Mouse (Mus musculus) forebrain, embryonic 12.5 days (tissue): Measurements from ENCODE around the gene Stxbp1. TPM values are rescaled to one million over a fixed set of nuclear protein-coding genes. Genes with fewer than 3 reads are reported as not detected.

Source experiments
- ATAC-seq: fragments of 200-750 bp; cut with Nextera tagmentation; 2 replicates; pipeline ENCODE4 v1.8.0; 2017; ENCODE audit warnings: moderate TSS enrichment; ENCODE audit not compliant: low FRiP score
- H3K27ac ChIP-seq: fragments of 300-500 bp; sonication (generic); 2 replicates; pipeline ENCODE4 v1.5.1; 2016; ENCODE audit warnings: mild to moderate bottlenecking
- H3K27me3 ChIP-seq: fragments of 300-500 bp; sonication (generic); 2 replicates; pipeline ENCODE4 v1.6.1; 2016; ENCODE audit warnings: mild to moderate bottlenecking
- H3K36me3 ChIP-seq: fragments of 300-500 bp; sonication (generic); replicated peaks from 2 replicates; pipeline ENCODE4 v1.6.1; 2016; ENCODE audit warnings: mild to moderate bottlenecking
- H3K4me1 ChIP-seq: fragments of 300-500 bp; sonication (generic); 2 replicates; pipeline ENCODE4 v1.6.1; 2016
- H3K4me2 ChIP-seq: fragments of 300-500 bp; sonication (generic); 2 replicates; pipeline ENCODE4 v1.6.1; 2016; ENCODE audit warnings: mild to moderate bottlenecking, moderate library complexity
- H3K4me3 ChIP-seq: fragments of 300-500 bp; sonication (generic); replicated peaks from 2 replicates; pipeline ENCODE4 v1.5.1; 2016; ENCODE audit warnings: mild to moderate bottlenecking
- H3K9ac ChIP-seq: fragments of 300-500 bp; sonication (generic); 2 replicates; pipeline ENCODE4 v1.6.1; 2016; ENCODE audit warnings: mild to moderate bottlenecking
- H3K9me3 ChIP-seq: fragments of 300-500 bp; sonication (generic); 2 replicates; pipeline ENCODE4 v1.6.1; 2016
- WGBS: fragments of 180-500 bp; shearing (Covaris S2); methylation state at CpG from one replicate; pipeline ENCODE4 v1.1.7; 2016; 5-methylcytosine and 5-hydroxymethylcytosine counted together
- polyA plus RNA-seq: library from polyadenylated mRNA; unstranded; fragments of >200 nt; fragmentation: Nextera tagmentation; extraction: Ambion mirVana; gene quantifications from 2 replicates; pipeline ENCODE4 v1.2.1, GENCODE M21; 2016

Stxbp1 gene
- 68.5 and 73.5 TPM in 2 replicates for polyA plus RNA-seq

DNA sequence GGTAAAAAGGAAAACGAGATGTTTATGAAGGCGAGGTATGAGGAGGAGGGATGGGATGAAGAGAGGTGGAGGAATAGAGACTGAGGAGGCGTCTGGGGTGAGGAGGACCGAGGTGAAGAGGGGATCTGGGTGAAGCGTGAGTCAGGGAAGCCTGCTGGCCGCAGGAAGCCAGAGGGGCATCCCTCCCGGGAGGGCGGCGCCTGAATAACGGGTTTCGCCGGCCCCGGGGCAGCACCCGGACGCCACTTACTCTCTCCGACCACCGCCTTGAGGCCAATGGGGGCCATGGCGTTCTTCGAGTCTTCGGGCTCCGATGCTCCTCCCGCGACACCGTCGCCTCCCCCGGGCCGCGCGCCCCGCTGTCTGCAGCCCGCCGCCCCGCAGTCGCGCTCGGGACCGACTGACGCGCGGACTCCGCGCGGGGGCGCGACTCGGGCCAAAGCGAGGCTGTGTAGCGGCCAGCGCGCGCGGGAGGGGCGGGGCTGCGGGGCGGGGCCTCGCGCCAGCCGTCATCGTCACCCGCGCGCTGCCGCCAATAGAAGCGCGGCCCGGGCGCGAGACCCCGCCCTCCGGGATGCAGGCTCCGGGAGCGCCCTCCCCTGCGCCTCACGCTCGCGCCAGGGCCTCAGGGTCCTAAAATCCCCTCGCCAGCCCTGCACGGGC lies at the start of gene Stxbp1:
Gene Stxbp1 (minus strand): TSS at position 441 of the 663 bp plus-strand sequence.
- H3K27me3 ChIP-seq: peaks cover 13% of the 10 kb centered on the region
- no peaks in the 10 kb centered on the region for H3K36me3 ChIP-seq
- ATAC-seq: peak; percentile 95
- peak within 1 kb of the TSS; percentile 85 for H3K9ac ChIP-seq
- peaks cover 12% of the 10 kb centered on the region for H3K4me1 ChIP-seq
- 0% methylated on average over 64 of the region's 78 CpGs for WGBS
- H3K27ac ChIP-seq: peak within 1 kb of the TSS; percentile 81
- peak within 1 kb of the TSS; percentile 95 for H3K4me2 ChIP-seq
- H3K9me3 ChIP-seq: no peaks in the 10 kb centered on the region
- peak within 1 kb of the TSS; percentile 81 for H3K4me3 ChIP-seq

DNA sequence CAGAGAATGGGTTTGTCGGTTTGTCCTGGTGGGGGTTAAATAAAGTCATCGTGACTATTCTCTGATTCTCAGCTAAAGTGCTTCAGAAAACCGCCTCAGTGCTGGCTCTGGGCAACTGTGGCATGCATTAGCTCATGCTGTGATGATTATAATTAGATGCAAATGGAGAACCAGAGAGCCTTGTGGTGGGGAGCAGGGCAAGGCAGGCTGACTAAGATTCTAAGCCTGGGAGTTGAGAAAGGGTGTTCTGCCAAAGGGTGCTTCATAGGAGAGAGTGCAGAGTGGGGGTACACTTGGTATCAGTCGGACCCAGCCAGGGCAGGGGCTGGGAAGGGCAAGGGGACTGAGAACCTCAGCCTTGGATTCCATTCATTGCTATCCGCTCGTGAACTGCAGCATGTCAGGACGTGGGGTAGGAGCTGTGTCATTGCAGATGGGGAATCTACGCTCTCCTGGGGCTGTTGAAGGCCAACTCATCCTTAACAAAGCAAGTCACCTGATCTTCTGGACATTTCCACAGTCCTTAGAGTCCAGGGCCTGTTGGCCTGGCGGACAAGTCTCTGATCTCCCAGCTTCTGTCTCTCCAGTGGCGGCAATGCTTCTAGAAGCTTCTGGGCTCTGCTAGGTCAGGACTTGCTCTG lies 49.6 kb upstream of the Stxbp1 start:
- no peaks in the 10 kb centered on the region for H3K9me3 ChIP-seq
- no peaks in the 10 kb centered on the region for H3K36me3 ChIP-seq
- peaks cover 25% of the 10 kb centered on the region for H3K4me1 ChIP-seq
- peak; percentile 53; the same call in 1 of the 2 replicates for ATAC-seq
- no peaks in the 10 kb centered on the region for H3K27me3 ChIP-seq
- H3K27ac ChIP-seq: peak overlapping the region; percentile 14
- H3K4me3 ChIP-seq: no peak overlapping the region
- H3K9ac ChIP-seq: no peak overlapping the region
- WGBS: 52% methylated on average over 10 of the region's 10 CpGs
- H3K4me2 ChIP-seq: no peak overlapping the region

DNA sequence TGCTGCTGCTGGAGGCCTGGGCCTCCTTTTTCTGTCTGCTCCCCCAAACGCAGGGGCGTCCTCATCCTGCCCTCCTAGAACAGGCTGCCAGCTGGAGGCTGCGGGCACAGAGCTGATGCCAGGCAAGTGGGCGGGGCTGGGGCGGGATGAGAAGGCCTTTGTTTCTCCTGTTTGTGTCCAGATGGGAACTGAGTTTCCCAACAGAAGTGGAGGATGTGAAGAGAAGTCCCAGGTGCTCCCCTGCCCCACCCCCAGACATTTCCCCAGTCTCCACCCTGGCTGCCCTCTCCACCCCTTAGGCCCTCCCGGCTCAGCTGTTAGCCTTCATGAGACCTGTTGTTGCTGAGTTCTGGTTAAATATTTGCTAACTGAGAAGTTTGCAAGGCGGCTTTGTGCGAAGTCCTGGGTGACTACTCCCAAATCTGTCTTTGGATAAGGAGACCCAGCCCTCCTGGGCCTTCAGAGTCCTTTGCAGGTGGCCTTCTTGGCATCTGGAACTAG lies 48.6 kb upstream of the Stxbp1 start:
- Histone ChIP-seq H3K27ac (peak overlapping the region; percentile 14), H3K27me3 (no peaks in the 10 kb centered on the region), H3K36me3 (no peaks in the 10 kb centered on the region), H3K4me1 (peaks cover 25% of the 10 kb centered on the region), H3K4me2 (no peak overlapping the region), H3K4me3 (no peak overlapping the region), H3K9me3 (no peaks in the 10 kb centered on the region), H3K9ac (no peak overlapping the region)
- ATAC-seq: 0 out of 2 replicates have a peak, but pooled peaks have one; percentile 17
- WGBS: 44% methylated on average over 8 of the region's 8 CpGs

DNA sequence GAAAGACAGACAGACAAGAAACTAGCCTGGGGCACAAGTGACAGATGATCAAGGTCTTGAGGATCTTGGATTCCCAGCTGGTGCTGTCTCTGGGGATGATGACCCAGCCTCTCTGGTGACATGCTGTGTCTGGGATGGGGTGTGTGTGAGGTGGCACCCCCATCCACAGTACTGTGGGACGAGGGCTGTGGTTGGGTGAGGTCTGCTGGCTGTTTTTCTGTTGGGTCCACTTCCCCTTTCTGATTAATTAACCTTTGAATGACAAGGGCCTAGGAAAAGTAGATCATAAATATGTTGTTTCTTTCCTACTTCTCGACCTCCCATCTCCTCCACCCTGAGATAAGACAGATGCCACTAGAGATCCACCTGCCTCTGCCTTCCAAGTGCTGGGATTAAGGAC lies 47.1 kb upstream of the Stxbp1 start:
- no peak overlapping the region for H3K4me3 ChIP-seq
- WGBS: 87% methylated on average over 2 of the region's 2 CpGs
- ATAC-seq: no peak
- no peak overlapping the region for H3K4me2 ChIP-seq
- H3K9me3 ChIP-seq: no peaks in the 10 kb centered on the region
- H3K36me3 ChIP-seq: no peaks in the 10 kb centered on the region
- H3K4me1 ChIP-seq: peaks cover 25% of the 10 kb centered on the region
- no peak overlapping the region for H3K27ac ChIP-seq
- H3K9ac ChIP-seq: no peak overlapping the region
- no peaks in the 10 kb centered on the region for H3K27me3 ChIP-seq

DNA sequence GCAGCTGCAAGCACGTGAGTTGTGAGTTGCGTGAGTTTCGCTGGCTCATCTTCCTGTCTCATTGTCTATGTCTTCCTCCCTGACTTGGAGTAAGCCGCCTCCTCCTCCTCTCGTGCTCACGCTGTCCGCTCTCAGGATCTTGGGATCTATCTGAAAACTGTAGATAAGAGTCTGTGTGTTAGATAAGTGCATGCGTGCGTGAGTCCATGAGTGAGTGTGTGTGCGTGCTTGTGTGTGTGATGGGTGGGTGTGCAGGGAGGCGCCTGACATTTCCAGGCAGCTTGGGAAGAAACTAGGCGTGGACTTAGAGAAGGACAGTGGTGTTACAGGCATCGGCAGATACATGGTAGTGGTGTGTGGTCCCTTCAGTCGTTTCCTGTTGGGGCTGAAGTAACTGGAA lies 45.4 kb upstream of the Stxbp1 start:
- Histone ChIP-seq H3K27ac (no peak overlapping the region), H3K4me2 (no peak overlapping the region), H3K27me3 (no peaks in the 10 kb centered on the region), H3K4me3 (no peak overlapping the region), H3K4me1 (peaks cover 34% of the 10 kb centered on the region), H3K36me3 (no peaks in the 10 kb centered on the region), H3K9ac (no peak overlapping the region), H3K9me3 (no peaks in the 10 kb centered on the region)
- ATAC-seq: no peak
- WGBS: 92% methylated on average over 14 of the region's 14 CpGs

DNA sequence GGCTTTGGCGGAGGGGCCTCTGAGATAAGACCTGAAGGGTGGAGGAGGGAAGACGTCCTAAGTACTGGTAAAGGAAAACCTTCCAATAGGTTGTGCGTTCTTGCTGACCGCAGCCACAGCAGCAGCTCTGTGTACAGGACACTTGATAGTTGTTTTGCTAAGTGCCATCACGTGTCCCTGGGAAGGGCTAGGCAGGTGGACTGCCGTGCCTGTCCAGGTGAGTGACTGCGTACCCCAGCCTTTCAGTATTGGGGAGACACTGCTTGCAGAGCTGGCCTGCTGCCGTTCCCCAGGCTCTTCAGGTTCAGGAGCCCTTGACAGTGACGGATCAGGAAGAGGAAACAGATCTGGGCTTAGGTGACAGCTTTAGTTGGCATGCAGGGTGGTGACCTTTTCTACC lies 44.2 kb upstream of the Stxbp1 start:
- peaks cover 22% of the 10 kb centered on the region for H3K4me1 ChIP-seq
- no peaks in the 10 kb centered on the region for H3K36me3 ChIP-seq
- H3K4me3 ChIP-seq: no peak overlapping the region
- H3K27me3 ChIP-seq: no peaks in the 10 kb centered on the region
- no peaks in the 10 kb centered on the region for H3K9me3 ChIP-seq
- WGBS: 80% methylated on average over 9 of the region's 9 CpGs
- H3K27ac ChIP-seq: no peak overlapping the region
- ATAC-seq: no peak
- no peak overlapping the region for H3K4me2 ChIP-seq
- no peak overlapping the region for H3K9ac ChIP-seq

DNA sequence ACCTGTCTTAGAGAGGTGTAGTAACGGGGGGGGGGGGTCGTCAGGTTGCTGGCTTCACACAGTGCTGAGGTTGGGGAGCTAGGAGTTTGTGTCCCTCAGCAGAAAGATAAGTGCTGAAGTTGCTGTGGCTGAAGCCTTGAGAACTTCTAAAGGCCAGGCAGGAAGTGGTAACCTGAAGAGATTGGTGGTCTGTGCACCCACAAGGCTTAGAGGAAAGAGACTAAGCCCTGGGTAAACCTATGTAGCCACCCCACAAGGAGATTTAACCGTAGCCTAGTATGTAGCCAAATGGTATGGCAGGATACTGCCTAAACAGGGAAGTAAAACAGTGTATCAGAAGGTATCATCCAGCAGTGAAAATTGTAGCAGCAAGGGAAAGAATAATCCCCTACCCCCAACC lies 43.2 kb upstream of the Stxbp1 start:
- H3K4me1 ChIP-seq: peaks cover 12% of the 10 kb centered on the region
- no peak overlapping the region for H3K9ac ChIP-seq
- no peaks in the 10 kb centered on the region for H3K27me3 ChIP-seq
- H3K9me3 ChIP-seq: no peaks in the 10 kb centered on the region
- no peaks in the 10 kb centered on the region for H3K36me3 ChIP-seq
- H3K4me2 ChIP-seq: no peak overlapping the region
- H3K4me3 ChIP-seq: no peak overlapping the region
- no peak overlapping the region for H3K27ac ChIP-seq
- ATAC-seq: no peak
- 90% methylated on average over 3 of the region's 3 CpGs for WGBS

DNA sequence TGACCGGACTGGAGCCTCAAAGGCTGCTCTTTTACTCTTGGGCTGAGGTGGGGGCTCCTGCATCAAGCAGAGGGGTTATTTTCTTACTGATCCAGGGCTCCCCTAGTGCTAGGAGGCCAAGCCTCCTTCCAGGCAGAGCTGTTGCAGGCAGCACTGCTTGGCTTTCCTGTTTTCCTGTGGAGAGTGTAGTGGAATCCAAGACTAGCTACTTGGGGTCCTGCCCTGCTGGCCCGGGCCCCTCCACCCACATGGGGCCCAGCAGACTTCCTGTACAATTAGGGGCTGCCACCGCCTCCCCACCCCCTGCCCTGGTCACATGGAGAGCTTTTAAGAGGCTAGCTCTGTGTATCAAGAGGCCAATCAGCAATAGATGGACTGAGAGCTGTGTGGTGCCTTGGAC lies 41.5 kb upstream of the Stxbp1 start:
- H3K27ac ChIP-seq: 0 out of 2 replicates have a peak overlapping the region, but pooled peaks have one; percentile 59
- no peak overlapping the region for H3K9ac ChIP-seq
- no peak overlapping the region for H3K4me2 ChIP-seq
- H3K36me3 ChIP-seq: no peaks in the 10 kb centered on the region
- WGBS: 30% methylated on average over 3 of the region's 3 CpGs
- no peak overlapping the region for H3K4me3 ChIP-seq
- no peaks in the 10 kb centered on the region for H3K27me3 ChIP-seq
- no peaks in the 10 kb centered on the region for H3K9me3 ChIP-seq
- ATAC-seq: no peak
- H3K4me1 ChIP-seq: peaks cover 10% of the 10 kb centered on the region

DNA sequence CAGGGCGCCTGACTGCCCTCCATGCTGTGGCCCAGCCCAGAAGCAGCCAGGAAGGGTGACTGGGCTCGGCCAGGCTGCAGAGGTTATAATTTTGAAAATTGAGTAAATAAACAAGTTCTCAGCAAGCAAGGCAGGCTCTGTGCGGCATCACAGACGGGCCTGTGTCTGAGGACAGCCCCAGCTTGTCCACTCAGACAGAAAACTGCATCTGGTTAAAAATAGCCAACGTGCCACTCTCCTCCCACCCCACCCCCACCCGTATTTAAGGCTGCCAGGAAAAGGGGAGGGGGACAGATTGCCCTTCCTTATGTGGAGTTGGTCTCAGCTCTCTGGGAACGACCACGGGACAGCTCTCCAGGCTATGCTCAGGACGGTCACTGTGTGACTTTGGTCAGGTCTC lies 41.0 kb upstream of the Stxbp1 start:
- 0 out of 2 replicates have a peak, but pooled peaks have one; percentile 11 for ATAC-seq
- Histone ChIP-seq H3K4me1 (peaks cover 10% of the 10 kb centered on the region), H3K9me3 (no peaks in the 10 kb centered on the region), H3K27ac (0 out of 2 replicates have a peak overlapping the region, but pooled peaks have one; percentile 37), H3K4me2 (no peak overlapping the region), H3K27me3 (no peaks in the 10 kb centered on the region), H3K4me3 (no peak overlapping the region), H3K36me3 (no peaks in the 10 kb centered on the region), H3K9ac (0 out of 2 replicates have a peak overlapping the region, but pooled peaks have one; percentile 34)
- 37% methylated on average over 9 of the region's 9 CpGs for WGBS

DNA sequence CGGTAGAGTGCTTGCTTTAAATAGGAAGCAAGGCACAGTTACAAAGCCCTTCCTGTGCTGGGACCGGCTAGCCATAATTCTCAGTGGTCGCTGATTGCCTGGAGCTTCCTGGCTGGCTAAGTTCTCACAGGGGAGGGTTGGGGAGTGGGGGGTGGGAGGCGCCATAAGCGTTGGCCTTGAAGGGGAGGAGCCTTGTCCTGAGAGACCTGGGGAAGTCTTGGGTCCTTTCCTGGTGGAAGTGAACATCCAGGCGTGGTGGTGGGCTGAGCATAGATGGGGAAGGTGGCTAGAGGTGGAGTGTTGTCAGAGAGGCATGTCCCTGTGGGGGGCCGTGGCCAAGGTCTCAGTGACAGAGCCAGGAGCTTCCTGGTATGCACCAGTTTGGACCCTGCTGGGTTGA lies 37.7 kb upstream of the Stxbp1 start:
- Histone ChIP-seq H3K36me3 (no peaks in the 10 kb centered on the region), H3K4me1 (peaks cover 34% of the 10 kb centered on the region), H3K9ac (no peak overlapping the region), H3K9me3 (no peaks in the 10 kb centered on the region), H3K4me2 (no peak overlapping the region), H3K27me3 (no peaks in the 10 kb centered on the region), H3K27ac (peak overlapping the region; percentile 38; the same call in 1 of the 2 replicates), H3K4me3 (no peak overlapping the region)
- no peak for ATAC-seq
- WGBS: 42% methylated on average over 7 of the region's 7 CpGs

DNA sequence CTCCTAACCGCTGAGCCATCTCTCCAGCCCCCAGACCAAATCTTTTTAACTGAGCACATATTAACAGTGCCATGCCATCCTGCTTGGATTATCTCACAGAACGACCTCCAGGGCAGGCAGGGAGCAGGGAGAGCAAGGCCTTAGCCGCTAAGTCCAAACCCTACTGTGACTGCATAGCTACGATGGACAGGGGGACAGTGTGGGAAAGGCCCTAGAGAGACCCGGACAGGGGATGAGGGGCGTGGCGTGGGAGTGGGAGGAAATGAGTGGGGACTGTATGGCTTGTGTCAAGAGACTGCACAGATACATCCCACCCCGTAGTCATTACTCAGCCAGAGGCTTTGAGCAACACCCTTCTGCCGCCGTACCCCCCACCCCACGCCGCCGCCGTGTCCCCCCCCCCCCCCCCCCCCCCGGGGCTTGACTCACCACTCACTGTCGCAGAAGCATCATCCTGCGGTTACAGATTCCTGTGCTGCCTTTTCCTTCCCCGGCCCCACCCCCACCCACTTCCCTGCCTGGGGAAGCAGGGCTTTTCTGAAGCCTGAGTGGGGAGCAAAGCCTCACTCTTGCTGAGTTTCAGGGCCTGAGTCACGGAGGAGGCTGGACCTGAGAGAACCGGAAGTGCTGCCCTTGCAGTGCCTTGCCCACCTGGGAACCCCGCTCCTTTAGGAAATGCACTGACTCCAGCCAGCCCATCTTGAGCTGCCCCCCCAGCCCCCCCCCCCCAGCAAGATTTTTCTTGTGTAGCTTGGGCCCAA lies 35.4 kb upstream of the Stxbp1 start:
- Histone ChIP-seq H3K9me3 (no peaks in the 10 kb centered on the region), H3K36me3 (no peaks in the 10 kb centered on the region), H3K4me2 (no peak overlapping the region), H3K27ac (peak overlapping the region; percentile 50; the same call in 1 of the 2 replicates), H3K27me3 (peaks cover 3% of the 10 kb centered on the region; the same call in 1 of the 2 replicates), H3K9ac (0 out of 2 replicates have a peak overlapping the region, but pooled peaks have one; percentile 7), H3K4me1 (peaks cover 42% of the 10 kb centered on the region), H3K4me3 (no peak overlapping the region)
- no peak for ATAC-seq
- WGBS: 66% methylated on average over 11 of the region's 21 CpGs

DNA sequence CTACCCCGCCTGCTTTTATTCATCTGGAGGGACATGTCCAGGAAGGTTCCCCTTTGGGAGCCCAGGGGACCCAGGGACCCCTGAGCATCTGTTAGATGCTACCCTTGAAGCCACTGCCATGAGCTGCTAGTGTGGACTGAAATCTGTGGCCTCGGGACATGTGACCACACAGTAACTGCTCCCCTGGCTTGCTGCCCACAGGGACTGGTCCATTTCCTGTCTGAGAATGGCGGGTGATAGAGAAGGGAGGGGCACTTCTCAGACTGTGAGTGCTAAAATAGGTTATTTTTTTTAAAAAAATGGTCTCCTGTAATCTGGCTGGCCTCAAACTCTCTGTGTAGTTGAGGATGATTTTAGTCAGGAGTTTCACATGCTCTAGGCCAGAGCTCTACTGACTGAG lies 34.7 kb upstream of the Stxbp1 start:
- no peak overlapping the region for H3K9ac ChIP-seq
- H3K9me3 ChIP-seq: no peaks in the 10 kb centered on the region
- H3K4me2 ChIP-seq: no peak overlapping the region
- peaks cover 49% of the 10 kb centered on the region for H3K4me1 ChIP-seq
- no peaks in the 10 kb centered on the region for H3K36me3 ChIP-seq
- H3K27me3 ChIP-seq: peaks cover 9% of the 10 kb centered on the region; the same call in 1 of the 2 replicates
- no peak overlapping the region for H3K4me3 ChIP-seq
- H3K27ac ChIP-seq: peak overlapping the region; percentile 16; the same call in 1 of the 2 replicates
- ATAC-seq: no peak
- 53% methylated on average over 3 of the region's 3 CpGs for WGBS
